Mouse (Mus musculus) MEL (cell line): ENCODE measurements around the gene Fbxw21. TPM values are rescaled to one million over a fixed set of nuclear protein-coding genes. Genes with fewer than 3 reads are reported as not detected.

ENCODE experiments used
- DNase-seq: peaks from one replicate; pipeline ENCODE4 v3.0.0; 2011; ENCODE audit warnings: low read depth, low spot score
- H3K27ac ChIP-seq: 2 replicates; pipeline ENCODE4 v1.5.1; 2012; ENCODE audit warnings: low read depth, mild to moderate bottlenecking, control low read depth, low read length, moderate library complexity; ENCODE audit not compliant: control insufficient read depth
- H3K27me3 ChIP-seq, 2 experiments: fragments of 150-350 bp in 1 of 2; sonication (generic) in 1 of 2; 2 replicates each; pipeline ENCODE4 v1.6.1; 2012; ENCODE audit warnings: low read length in 2 of 2, mild to moderate bottlenecking in 2 of 2, improper control_type of control experiment in 1 of 2, moderate library complexity in 1 of 2; ENCODE audit not compliant: insufficient read depth in 2 of 2, control insufficient read depth in 1 of 2
- H3K36me3 ChIP-seq, 2 experiments: 2 replicates each; pipeline ENCODE4 v1.6.1; 2012 to 2014; ENCODE audit warnings: low read length in 2 of 2, improper control_type of control experiment in 1 of 2, inconsistent platforms in 1 of 2, mild to moderate bottlenecking in 1 of 2; ENCODE audit not compliant: insufficient read depth in 2 of 2, control insufficient read depth in 1 of 2
- H3K4me1 ChIP-seq, 2 experiments: fragments of 150-350 bp in 1 of 2; sonication (generic) in 1 of 2; 2 replicates each; pipeline ENCODE4 v1.6.1; 2012; ENCODE audit warnings: low read length in 2 of 2, improper control_type of control experiment in 1 of 2, mild to moderate bottlenecking in 1 of 2; ENCODE audit not compliant: insufficient read depth in 2 of 2, control insufficient read depth in 1 of 2
- H3K4me3 ChIP-seq, 2 experiments: fragments of 150-350 bp in 1 of 2; sonication (generic) in 1 of 2; 2 replicates each; pipeline ENCODE4 v1.5.1; 2012; ENCODE audit warnings: low read depth in 2 of 2, low read length in 2 of 2, mild to moderate bottlenecking in 2 of 2, moderate library complexity in 2 of 2, control low read depth in 1 of 2, improper control_type of control experiment in 1 of 2; ENCODE audit not compliant: control insufficient read depth in 1 of 2, insufficient read depth in 1 of 2
- H3K79me2 ChIP-seq: 2 replicates; pipeline ENCODE4 v1.6.1; 2012; ENCODE audit warnings: mild to moderate bottlenecking, low read length, moderate library complexity; ENCODE audit not compliant: control insufficient read depth, poor library complexity, insufficient read depth
- H3K9ac ChIP-seq: 2 replicates; pipeline ENCODE4 v1.6.1; 2012; ENCODE audit warnings: low read depth, mild to moderate bottlenecking, control low read depth, low read length, moderate library complexity; ENCODE audit not compliant: control insufficient read depth, poor library complexity, severe bottlenecking
- H3K9me3 ChIP-seq: fragments of 150-350 bp; sonication (generic); replicated peaks from 2 replicates; pipeline ENCODE4 v1.6.1; 2012; ENCODE audit warnings: mild to moderate bottlenecking, low read length, improper control_type of control experiment, moderate library complexity; ENCODE audit not compliant: insufficient read depth
- CHD1 ChIP-seq: IDR thresholded peaks from 2 replicates; pipeline ENCODE4 v1.6.1; 2012; ENCODE audit warnings: low read depth, mild to moderate bottlenecking, inconsistent platforms, low read length, improper control_type of control experiment
- CHD2 ChIP-seq: IDR thresholded peaks from 2 replicates; pipeline ENCODE4 v1.6.1; 2011; ENCODE audit warnings: low read length, improper control_type of control experiment
- CTCF ChIP-seq, 3 experiments: IDR thresholded peaks in 2 of 3; conservative IDR thresholded peaks in 1 of 3; 2 replicates each; pipeline ENCODE4 v1.5.1; 2011 to 2012; ENCODE audit warnings: low read length in 3 of 3, low read depth in 2 of 3, mild to moderate bottlenecking in 2 of 3, improper control_type of control experiment in 1 of 3, inconsistent platforms in 1 of 3, mixed read lengths in 1 of 3, moderate library complexity in 1 of 3; ENCODE audit not compliant: control insufficient read depth in 1 of 3, insufficient read depth in 1 of 3, poor library complexity in 1 of 3, severe bottlenecking in 1 of 3
- ELF1 ChIP-seq: IDR thresholded peaks from 2 replicates; pipeline ENCODE4 v1.6.1; 2014; ENCODE audit warnings: low read depth, mild to moderate bottlenecking, inconsistent platforms, low read length, improper control_type of control experiment, moderate library complexity
- ETS1 ChIP-seq: IDR thresholded peaks from 2 replicates; pipeline ENCODE4 v1.6.1; 2012; ENCODE audit warnings: low read depth, mild to moderate bottlenecking, inconsistent platforms, low read length, improper control_type of control experiment, moderate library complexity
- GABPA ChIP-seq: IDR thresholded peaks from 2 replicates; pipeline ENCODE4 v1.6.1; 2012; ENCODE audit warnings: low read depth, mild to moderate bottlenecking, inconsistent platforms, low read length, improper control_type of control experiment, moderate library complexity
- HCFC1 ChIP-seq: IDR thresholded peaks from 2 replicates; pipeline ENCODE4 v1.6.1; 2012; ENCODE audit warnings: low read depth, mild to moderate bottlenecking, inconsistent platforms, low read length, improper control_type of control experiment, moderate library complexity
- JUND ChIP-seq: IDR thresholded peaks from 2 replicates; pipeline ENCODE4 v1.6.1; 2011; ENCODE audit warnings: low read depth, mild to moderate bottlenecking, improper control_type of control experiment, low read length
- KAT2A ChIP-seq: conservative IDR thresholded peaks from 2 replicates; pipeline ENCODE4 v1.6.1; 2012; ENCODE audit warnings: low read depth, low read length, improper control_type of control experiment, inconsistent platforms
- MAX ChIP-seq: IDR thresholded peaks from 2 replicates; pipeline ENCODE4 v1.6.1; 2011; ENCODE audit warnings: low read length, improper control_type of control experiment
- MEF2A ChIP-seq: IDR thresholded peaks from 2 replicates; pipeline ENCODE4 v1.6.1; 2014; ENCODE audit warnings: low read depth, mild to moderate bottlenecking, inconsistent platforms, low read length, improper control_type of control experiment; ENCODE audit not compliant: poor library complexity, insufficient replicate concordance, severe bottlenecking; ENCODE audit errors: extremely low read depth
- MXI1 ChIP-seq: IDR thresholded peaks from 2 replicates; pipeline ENCODE4 v1.6.1; 2011; ENCODE audit warnings: mild to moderate bottlenecking, low read depth, low read length, improper control_type of control experiment
- MYB ChIP-seq: IDR thresholded peaks from 2 replicates; pipeline ENCODE4 v1.6.1; 2011; ENCODE audit warnings: mild to moderate bottlenecking, low read depth, low read length, improper control_type of control experiment
- MYC ChIP-seq: IDR thresholded peaks from 2 replicates; pipeline ENCODE4 v1.6.1; 2011; ENCODE audit warnings: low read depth, mild to moderate bottlenecking, low read length, improper control_type of control experiment, moderate library complexity
- NELFE ChIP-seq: IDR thresholded peaks from 2 replicates; pipeline ENCODE4 v1.6.1; 2011; ENCODE audit warnings: low read depth, low read length, improper control_type of control experiment
- NRF1 ChIP-seq: IDR thresholded peaks from 2 replicates; pipeline ENCODE4 v1.6.1; 2014; ENCODE audit warnings: low read depth, mild to moderate bottlenecking, inconsistent platforms, low read length, improper control_type of control experiment, moderate library complexity; ENCODE audit not compliant: poor library complexity, insufficient read depth, severe bottlenecking
- POLR2A ChIP-seq, 2 experiments: IDR thresholded peaks; 2 replicates each; pipeline ENCODE4 v1.6.1; 2011 to 2012; ENCODE audit warnings: low read length in 2 of 2, mild to moderate bottlenecking in 2 of 2, control low read depth in 1 of 2, improper control_type of control experiment in 1 of 2, low read depth in 1 of 2, moderate library complexity in 1 of 2; ENCODE audit not compliant: control insufficient read depth in 1 of 2, insufficient read depth in 1 of 2, poor library complexity in 1 of 2
- POLR2AphosphoS5 ChIP-seq: IDR thresholded peaks from 2 replicates; pipeline ENCODE4 v1.6.1; 2012; ENCODE audit warnings: low read depth, borderline replicate concordance, mild to moderate bottlenecking, inconsistent platforms, low read length, moderate library complexity, mixed read lengths
- RAD21 ChIP-seq: IDR thresholded peaks from 2 replicates; pipeline ENCODE4 v1.6.1; 2011; ENCODE audit warnings: mild to moderate bottlenecking, low read depth, low read length, improper control_type of control experiment
- SIN3A ChIP-seq: IDR thresholded peaks from 2 replicates; pipeline ENCODE4 v1.6.1; 2012; ENCODE audit warnings: low read length, improper control_type of control experiment, inconsistent platforms
- SMC3 ChIP-seq: IDR thresholded peaks from 2 replicates; pipeline ENCODE4 v1.6.1; 2011; ENCODE audit warnings: low read depth, low read length, improper control_type of control experiment
- TBP ChIP-seq: IDR thresholded peaks from 2 replicates; pipeline ENCODE4 v1.8.0; 2011; ENCODE audit warnings: low read depth, low read length, improper control_type of control experiment
- TCF12 ChIP-seq: IDR thresholded peaks from 2 replicates; pipeline ENCODE4 v1.6.1; 2014; ENCODE audit warnings: low read depth, mild to moderate bottlenecking, inconsistent platforms, low read length, improper control_type of control experiment, moderate library complexity
- UBTF ChIP-seq: IDR thresholded peaks from 2 replicates; pipeline ENCODE4 v1.6.1; 2012; ENCODE audit warnings: low read depth, mild to moderate bottlenecking, inconsistent platforms, low read length, improper control_type of control experiment, moderate library complexity, borderline replicate concordance; ENCODE audit not compliant: insufficient read depth
- USF2 ChIP-seq, 2 experiments: IDR thresholded peaks; 2 replicates each; pipeline ENCODE4 v1.6.1; 2011 to 2012; ENCODE audit warnings: improper control_type of control experiment in 2 of 2, low read length in 2 of 2, borderline replicate concordance in 1 of 2, inconsistent platforms in 1 of 2, low read depth in 1 of 2, mild to moderate bottlenecking in 1 of 2; ENCODE audit not compliant: insufficient read depth in 1 of 2
- ZMIZ1 ChIP-seq: IDR thresholded peaks from 2 replicates; pipeline ENCODE4 v1.6.1; 2012; ENCODE audit warnings: low read depth, mild to moderate bottlenecking, inconsistent platforms, low read length, improper control_type of control experiment, moderate library complexity
- ZNF384 ChIP-seq: IDR thresholded peaks from 2 replicates; pipeline ENCODE4 v1.6.1; 2012; ENCODE audit warnings: low read depth, mild to moderate bottlenecking, inconsistent platforms, low read length, improper control_type of control experiment
- polyA plus RNA-seq, 2 experiments: library from polyadenylated mRNA; stranded (reverse) in 1 of 2; unstranded in 1 of 2; fragments of >175 nt in 1 of 2; fragments of >200 nt in 1 of 2; gene quantifications; 2 replicates each; pipeline versions ENCODE4 v1.2.1 to v1.2.4; 2012; ENCODE audit warnings: low replicate concordance in 2 of 2, low read depth in 1 of 2; ENCODE audit not compliant: insufficient read length in 2 of 2, insufficient read depth in 1 of 2, missing spikeins in 1 of 2
- total RNA-seq: library from RNA; depleted of rRNA; stranded (reverse); fragments of 300-350 nt; gene quantifications from 2 replicates; pipeline ENCODE4 v1.2.3, GENCODE M21; 2012

Fbxw21 gene
- total and polyA plus RNA-seq, 3 experiments = not detected

DNA sequence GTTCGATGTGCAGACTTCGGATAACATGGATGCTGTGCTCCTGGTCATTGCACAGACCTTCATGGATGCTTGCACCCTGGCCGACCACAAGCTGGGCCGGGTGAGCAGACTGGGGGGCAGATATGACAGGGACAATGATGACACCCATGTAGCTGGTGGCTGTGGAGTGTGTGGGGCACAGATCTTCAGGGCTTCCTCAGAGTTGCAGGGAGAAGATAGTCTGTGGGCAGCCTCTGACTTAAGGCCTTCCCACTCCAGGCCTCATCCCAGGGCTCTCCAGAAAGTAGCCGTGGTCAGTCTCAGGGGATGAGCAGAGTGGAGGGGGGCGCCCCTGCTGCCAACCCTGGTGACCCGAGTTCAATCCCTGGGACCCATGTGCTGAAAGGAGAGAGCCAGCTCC lies 47.0 kb downstream of the Fbxw21 start:
- Histone ChIP-seq H3K27me3 (no peaks in the 10 kb centered on the region; a peak in 2 of 4 replicates), H3K4me3 (no peak overlapping the region), H3K9me3 (no peaks in the 10 kb centered on the region), H3K79me2 (no peaks in the 10 kb centered on the region), H3K4me1 (no peaks in the 10 kb centered on the region), H3K36me3 (no peaks in the 10 kb centered on the region), H3K9ac (no peak overlapping the region), H3K27ac (no peak overlapping the region)
- TF ChIP-seq TCF12 = no peak
- TF ChIP-seq POLR2AphosphoS5 = no peak
- TF ChIP-seq CHD2 = no peak
- no peak for TF ChIP-seq CHD1
- TF ChIP-seq MXI1 = no peak
- TF ChIP-seq JUND = no peak
- TF ChIP-seq HCFC1 = no peak
- no peak for TF ChIP-seq NELFE
- no peak for TF ChIP-seq USF2 (IDR thresholded peaks at IDR 0.05; ENCODE audit: borderline replicate concordance in 1 of 2, insufficient read depth in 1 of 2, low read depth in 1 of 2, low read length in 2 of 2)
- TF ChIP-seq ELF1 = no peak
- TF ChIP-seq SMC3 = no peak
- no peak for TF ChIP-seq POLR2A (IDR thresholded peaks at IDR 0.05; ENCODE audit: control insufficient read depth in 1 of 2, insufficient read depth in 1 of 2, low read depth in 1 of 2, low read length in 2 of 2, poor library complexity in 1 of 2)
- no peak for TF ChIP-seq NRF1
- DNase-seq = no peak

DNA sequence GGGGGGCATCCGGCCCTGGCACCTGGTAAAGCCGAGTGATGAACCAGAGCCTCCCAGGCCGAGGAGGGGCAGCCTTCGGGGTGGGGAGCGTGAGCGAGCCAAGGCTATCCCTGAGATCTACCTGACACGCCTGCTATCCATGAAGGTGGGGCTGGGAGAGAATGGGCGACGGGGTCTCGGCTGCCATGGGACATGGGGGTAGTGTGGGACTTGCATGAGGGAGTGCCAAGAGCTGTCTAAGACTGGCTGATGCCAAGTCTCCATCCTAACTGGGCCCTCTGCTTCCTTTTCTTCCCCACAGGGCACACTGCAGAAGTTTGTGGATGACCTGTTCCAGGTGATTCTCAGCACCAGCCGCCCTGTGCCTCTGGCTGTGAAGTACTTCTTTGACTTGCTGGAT lies 47.6 kb downstream of the Fbxw21 start:
- no peaks in the 10 kb centered on the region; a peak in 2 of 4 replicates for H3K27me3 ChIP-seq
- no peaks in the 10 kb centered on the region for H3K9me3 ChIP-seq
- no peaks in the 10 kb centered on the region for H3K36me3 ChIP-seq
- H3K9ac ChIP-seq = no peak overlapping the region
- H3K4me1 ChIP-seq = no peaks in the 10 kb centered on the region
- TF ChIP-seq SMC3 (no peak), ZMIZ1 (no peak), GABPA (no peak)
- TF ChIP-seq, all 39 proteins: peak for 0
- Histone ChIP-seq H3K27ac (no peak overlapping the region), H3K79me2 (no peaks in the 10 kb centered on the region), H3K4me3 (no peak overlapping the region)
- DNase-seq = no peak

DNA sequence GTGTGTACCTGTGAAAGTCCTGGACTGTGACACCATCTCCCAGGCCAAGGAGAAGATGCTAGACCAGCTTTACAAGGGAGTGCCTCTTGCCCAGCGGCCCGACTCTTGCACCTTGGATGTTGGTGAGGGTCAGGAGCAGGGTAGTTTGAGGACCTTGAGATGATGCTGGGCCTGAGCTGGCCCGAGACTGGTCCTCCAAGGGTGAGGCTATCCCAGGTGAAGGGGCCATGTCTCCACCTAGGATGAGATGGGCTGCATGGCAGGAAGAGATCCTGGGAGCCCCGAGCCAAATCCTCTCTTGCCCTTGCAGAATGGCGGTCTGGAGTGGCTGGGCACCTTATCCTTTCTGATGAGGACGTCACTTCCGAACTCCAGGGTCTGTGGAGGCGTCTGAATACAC lies 48.5 kb downstream of the Fbxw21 start:
- H3K9ac ChIP-seq = no peak overlapping the region
- DNase-seq = no peak
- H3K27me3 ChIP-seq = no peaks in the 10 kb centered on the region; a peak in 1 of 4 replicates
- TF ChIP-seq CTCF (IDR thresholded peaks at IDR 0.05 in 2 of 3, conservative IDR thresholded peaks at IDR 0.05 in 1 of 3; ENCODE audit: control insufficient read depth in 1 of 3, insufficient read depth in 1 of 3, low read depth in 2 of 3, low read length in 3 of 3, poor library complexity in 1 of 3, severe bottlenecking in 1 of 3) (no peak), UBTF (no peak), MXI1 (no peak), ETS1 (no peak), POLR2A (IDR thresholded peaks at IDR 0.05; ENCODE audit: control insufficient read depth in 1 of 2, insufficient read depth in 1 of 2, low read depth in 1 of 2, low read length in 2 of 2, poor library complexity in 1 of 2) (no peak), KAT2A (no peak), TBP (no peak), MAX (no peak), MYB (no peak), SIN3A (no peak), MYC (no peak), ZNF384 (no peak), MEF2A (no peak), RAD21 (no peak), TCF12 (no peak)
- TF ChIP-seq, all 39 proteins: peak for 0
- Histone ChIP-seq H3K36me3 (no peaks in the 10 kb centered on the region), H3K27ac (no peak overlapping the region), H3K4me1 (no peaks in the 10 kb centered on the region), H3K9me3 (no peaks in the 10 kb centered on the region), H3K4me3 (no peak overlapping the region), H3K79me2 (no peaks in the 10 kb centered on the region)
